Comparison of ENCODE assay signal across 16 mouse cellular contexts in genomic region chr19:15033396-15033795, GRCm38 (mm10).
"Had no signal": no experiment of that assay in that cellular context is flagged by ENCODE, and none has a peak within 500 bp of the region (broad histone marks: within the 10 kb centered on the region; RNA-seq: fewer than 3 reads in every experiment).

No protein-coding gene starts in this region.

- H3K9ac ChIP-seq: lung, embryonic 14.5 days; neural tube, embryonic 13.5 days; neural tube, embryonic 15.5 days had no signal

- ATAC-seq: midbrain, embryonic 16.5 days had no signal

- H3K36me3 ChIP-seq: midbrain, embryonic 10.5 days; neural tube, embryonic 13.5 days; neural tube, embryonic 15.5 days had no signal

- DNase-seq: lung, adult 18-20 months; lung, embryonic 14.5 days; lung, postnatal 10 days; lung, postnatal 4 days; right cerebral cortex, adult 18-20 months; right cerebral cortex, postnatal 25 days; right cerebral cortex, postnatal 4 days; spleen, adult 18-20 months; thymus, adult 18-20 months; thymus, postnatal 14 days; thymus, postnatal 36 days had no signal

- H3K4me3 ChIP-seq: midbrain, embryonic 10.5 days; myocyte; neural tube, embryonic 13.5 days; neural tube, embryonic 15.5 days had no signal

- H3K27ac ChIP-seq: midbrain, embryonic 10.5 days; neural tube, embryonic 13.5 days; neural tube, embryonic 15.5 days had no signal

- H3K9me3 ChIP-seq: midbrain, embryonic 10.5 days; neural tube, embryonic 13.5 days; neural tube, embryonic 15.5 days had no signal

- H3K4me2 ChIP-seq: lung, embryonic 14.5 days; neural tube, embryonic 13.5 days; neural tube, embryonic 15.5 days had no signal

- H3K4me1 ChIP-seq: neural tube, embryonic 13.5 days had no signal
